Mouse (Mus musculus): ENCODE data around the gene Myo3b. TPM values are rescaled to one million over a fixed set of nuclear protein-coding genes. Genes with fewer than 3 reads are reported as not detected.

Myo3b gene
- polyA plus RNA-seq, 1 experiment from 2014 or later, result 0.25 TPM

GRCm38 (mm10) chr2:70348793-70349553, 310.0 kb downstream of the Myo3b start:
- 58% methylated on average over 11 of the region's 11 CpGs for WGBS
- no peak for DNase-seq (ENCODE audit: low spot score)
- ATAC-seq, result no peak
- TF ChIP-seq EP300 (IDR thresholded peaks at IDR 0.05), result no peak
- TF ChIP-seq CTCF (IDR thresholded peaks at IDR 0.05), result no peak
- no peaks in the 10 kb centered on the region for H3K4me1 ChIP-seq (ENCODE audit: insufficient read depth, low read depth, low read length)
- no peak overlapping the region for H3K27ac ChIP-seq (ENCODE audit: low read length)
- H3K27me3 ChIP-seq (replicated peaks; ENCODE audit: insufficient read depth, low read length), result no peaks in the 10 kb centered on the region
- H3K4me2 ChIP-seq (replicated peaks; ENCODE audit: low read depth, low read length), result no peak overlapping the region
- no peaks in the 10 kb centered on the region for H3K9me3 ChIP-seq (ENCODE audit: low read length)
- H3K9ac ChIP-seq (replicated peaks; ENCODE audit: low read depth), result no peak overlapping the region
- H3K4me3 ChIP-seq (ENCODE audit: low read depth, low read length), result no peak overlapping the region
- no peaks in the 10 kb centered on the region for H3K36me3 ChIP-seq (ENCODE audit: insufficient read depth, low read length)

- Histone ChIP-seq H3K4me3 (ENCODE audit: low read depth, low read length) (no peak overlapping the region), H3K36me3 (ENCODE audit: insufficient read depth, low read length) (no peaks in the 10 kb centered on the region), H3K9ac (replicated peaks; ENCODE audit: low read depth) (no peak overlapping the region), H3K4me2 (replicated peaks; ENCODE audit: low read depth, low read length) (no peak overlapping the region), H3K27me3 (replicated peaks; ENCODE audit: insufficient read depth, low read length) (no peaks in the 10 kb centered on the region), H3K27ac (ENCODE audit: low read length) (no peak overlapping the region), H3K4me1 (ENCODE audit: insufficient read depth, low read depth, low read length) (no peaks in the 10 kb centered on the region), H3K9me3 (ENCODE audit: low read length) (no peaks in the 10 kb centered on the region)
- DNase-seq (ENCODE audit: low spot score), result no peak
- ATAC-seq, result no peak
- TF ChIP-seq EP300 (IDR thresholded peaks at IDR 0.05), result no peak
- no peak for TF ChIP-seq CTCF (IDR thresholded peaks at IDR 0.05)
- WGBS, result 80% methylated on average over 10 of the region's 10 CpGs
These were observed 313.7 kb downstream of the Myo3b start for GRCm38 (mm10) chr2:70352435-70353165.

- Histone ChIP-seq H3K4me1 (ENCODE audit: insufficient read depth, low read depth, low read length) (no peaks in the 10 kb centered on the region), H3K36me3 (ENCODE audit: insufficient read depth, low read length) (no peaks in the 10 kb centered on the region), H3K9ac (replicated peaks; ENCODE audit: low read depth) (no peak overlapping the region), H3K9me3 (ENCODE audit: low read length) (no peaks in the 10 kb centered on the region), H3K27ac (ENCODE audit: low read length) (no peak overlapping the region), H3K4me3 (ENCODE audit: low read depth, low read length) (no peak overlapping the region), H3K4me2 (replicated peaks; ENCODE audit: low read depth, low read length) (no peak overlapping the region), H3K27me3 (replicated peaks; ENCODE audit: insufficient read depth, low read length) (no peaks in the 10 kb centered on the region)
- ATAC-seq, result no peak
- TF ChIP-seq EP300 (IDR thresholded peaks at IDR 0.05) (no peak), CTCF (IDR thresholded peaks at IDR 0.05) (no peak)
- no peak for DNase-seq (ENCODE audit: low spot score)
- WGBS, result 76% methylated on average over 4 of the region's 4 CpGs
These were observed 315.1 kb downstream of the Myo3b start for GRCm38 (mm10) chr2:70354056-70354455.

GRCm38 (mm10) chr2:70355026-70355425, 316.1 kb downstream of the Myo3b start:
- Histone ChIP-seq H3K27me3 (replicated peaks; ENCODE audit: insufficient read depth, low read length) (no peaks in the 10 kb centered on the region), H3K4me3 (ENCODE audit: low read depth, low read length) (no peak overlapping the region), H3K4me1 (ENCODE audit: insufficient read depth, low read depth, low read length) (no peaks in the 10 kb centered on the region), H3K4me2 (replicated peaks; ENCODE audit: low read depth, low read length) (no peak overlapping the region), H3K9ac (replicated peaks; ENCODE audit: low read depth) (no peak overlapping the region), H3K27ac (ENCODE audit: low read length) (no peak overlapping the region), H3K9me3 (ENCODE audit: low read length) (no peaks in the 10 kb centered on the region), H3K36me3 (ENCODE audit: insufficient read depth, low read length) (no peaks in the 10 kb centered on the region)
- no peak for DNase-seq (ENCODE audit: low spot score)
- no peak for TF ChIP-seq CTCF (IDR thresholded peaks at IDR 0.05)
- TF ChIP-seq EP300 (IDR thresholded peaks at IDR 0.05), result no peak
- WGBS, result 70% methylated on average over 2 of the region's 2 CpGs
- no peak for ATAC-seq

DNA sequence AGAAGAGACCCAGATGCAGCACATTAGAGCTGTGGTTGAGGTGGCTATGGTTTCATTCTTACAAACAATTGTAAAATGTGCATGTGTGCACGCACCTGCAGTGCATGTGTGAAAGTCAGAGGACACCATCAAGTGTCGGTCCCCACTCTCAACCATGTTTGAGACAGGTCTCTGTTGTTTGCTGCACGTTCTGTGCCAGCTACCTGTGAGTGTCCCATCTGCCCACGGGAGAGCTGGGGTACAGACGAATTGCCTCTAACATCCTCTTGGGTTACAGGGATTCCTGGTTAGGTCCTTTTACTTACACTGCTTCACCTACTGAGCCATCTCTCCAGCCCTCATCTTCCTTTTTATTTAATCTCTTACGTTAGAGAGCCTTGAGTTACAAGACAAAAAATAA, 330.5 kb downstream of the Myo3b start:
- no peak for TF ChIP-seq CTCF (IDR thresholded peaks at IDR 0.05)
- no peak for TF ChIP-seq EP300 (IDR thresholded peaks at IDR 0.05)
- H3K36me3 ChIP-seq (ENCODE audit: insufficient read depth, low read length), result no peaks in the 10 kb centered on the region
- H3K4me1 ChIP-seq (ENCODE audit: insufficient read depth, low read depth, low read length), result no peaks in the 10 kb centered on the region
- H3K27ac ChIP-seq (ENCODE audit: low read length), result no peak overlapping the region
- DNase-seq (ENCODE audit: low spot score) (no peak), ATAC-seq (no peak)
- H3K9ac ChIP-seq (replicated peaks; ENCODE audit: low read depth), result no peak overlapping the region
- H3K4me2 ChIP-seq (replicated peaks; ENCODE audit: low read depth, low read length), result no peak overlapping the region
- no peaks in the 10 kb centered on the region for H3K9me3 ChIP-seq (ENCODE audit: low read length)
- no peaks in the 10 kb centered on the region for H3K27me3 ChIP-seq (replicated peaks; ENCODE audit: insufficient read depth, low read length)
- 87% methylated on average over 6 of the region's 6 CpGs for WGBS
- H3K4me3 ChIP-seq (ENCODE audit: low read depth, low read length), result no peak overlapping the region

GRCm38 (mm10) chr2:70379341-70379740, 340.4 kb downstream of the Myo3b start:
- H3K4me1 ChIP-seq (ENCODE audit: insufficient read depth, low read depth, low read length), result no peaks in the 10 kb centered on the region
- no peaks in the 10 kb centered on the region for H3K36me3 ChIP-seq (ENCODE audit: insufficient read depth, low read length)
- WGBS, result 27% methylated on average over 6 of the region's 6 CpGs
- H3K9ac ChIP-seq (replicated peaks; ENCODE audit: low read depth), result no peak overlapping the region
- no peak overlapping the region for H3K27ac ChIP-seq (ENCODE audit: low read length)
- peak; percentile 46; the same call in 1 of the 2 replicates for ATAC-seq
- no peak overlapping the region for H3K4me2 ChIP-seq (replicated peaks; ENCODE audit: low read depth, low read length)
- H3K27me3 ChIP-seq (replicated peaks; ENCODE audit: insufficient read depth, low read length), result no peaks in the 10 kb centered on the region
- no peaks in the 10 kb centered on the region for H3K9me3 ChIP-seq (ENCODE audit: low read length)
- H3K4me3 ChIP-seq (ENCODE audit: low read depth, low read length), result no peak overlapping the region
- TF ChIP-seq EP300 (IDR thresholded peaks at IDR 0.05) (no peak), CTCF (IDR thresholded peaks at IDR 0.05) (no peak)
- peak; percentile 46 for DNase-seq (ENCODE audit: low spot score)

All from lung, postnatal 0 days (tissue).